Mouse (Mus musculus) megakaryocyte-erythroid progenitor cell, adult 5-6 weeks (primary cell): ENCODE data around the gene Rpap1. TPM values are rescaled to one million over a fixed set of nuclear protein-coding genes. Genes with fewer than 3 reads are reported as not detected.

Experiments used
- ATAC-seq: replicated peaks from 2 replicates; pipeline ENCODE4 v1.8.0; 2016; ENCODE audit warnings: mild to moderate bottlenecking, inconsistent platforms; ENCODE audit not compliant: severe bottlenecking, poor library complexity, low FRiP score, low TSS enrichment
- total RNA-seq, 2 experiments: library from RNA; stranded (forward) in 1 of 2; stranded (reverse) in 1 of 2; fragments of 200-1000, 215-1000 nt in 1 of 2; fragments of >200 nt in 1 of 2; fragmentation: Nextera tagmentation in 1 of 2; gene quantifications; 2 replicates each; pipeline ENCODE4 v1.2.3; 2014 to 2017

Rpap1 gene
- 22.5 and 24.4 TPM in 2 replicates for total RNA-seq (2014; fragmentation: Nextera tagmentation)
- total RNA-seq (2017) = 5.0 and 9.1 TPM in 2 replicates

DNA sequence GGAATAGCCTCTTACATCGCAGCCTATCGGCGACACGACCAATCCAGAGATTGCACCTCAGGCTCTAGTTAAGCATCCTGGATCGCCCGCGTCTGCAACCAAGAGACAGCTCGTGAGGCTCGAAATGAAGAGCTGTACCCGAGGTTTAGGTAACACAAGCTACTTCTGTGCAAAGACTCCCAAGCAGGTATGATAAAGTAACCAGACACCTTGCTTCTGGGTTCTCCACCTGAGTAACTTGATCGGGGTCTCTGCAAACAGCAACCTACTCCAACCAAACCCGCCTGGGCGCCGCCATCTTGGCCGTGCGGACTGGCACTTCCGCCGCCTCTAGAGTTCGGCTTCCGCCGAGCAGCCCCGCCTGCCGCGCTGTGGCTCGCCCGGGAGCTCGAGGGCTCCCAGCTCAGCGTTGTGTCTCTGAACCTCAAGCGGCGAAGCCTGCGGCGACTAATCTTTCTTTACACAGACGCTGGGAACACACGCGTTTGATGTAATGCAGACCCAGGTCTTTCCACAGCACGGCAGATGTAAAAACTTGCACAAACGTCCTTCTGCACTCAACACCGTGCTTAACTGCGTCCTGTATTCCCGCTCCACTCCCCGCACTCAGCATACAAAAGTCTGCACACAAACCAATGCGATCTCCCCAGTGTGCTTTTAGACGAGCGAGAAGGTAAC is at the start of gene Rpap1:
Gene Rpap1 (minus strand): TSS at position 332 of the 678 bp plus-strand sequence.
- peak; percentile 99 for ATAC-seq

DNA sequence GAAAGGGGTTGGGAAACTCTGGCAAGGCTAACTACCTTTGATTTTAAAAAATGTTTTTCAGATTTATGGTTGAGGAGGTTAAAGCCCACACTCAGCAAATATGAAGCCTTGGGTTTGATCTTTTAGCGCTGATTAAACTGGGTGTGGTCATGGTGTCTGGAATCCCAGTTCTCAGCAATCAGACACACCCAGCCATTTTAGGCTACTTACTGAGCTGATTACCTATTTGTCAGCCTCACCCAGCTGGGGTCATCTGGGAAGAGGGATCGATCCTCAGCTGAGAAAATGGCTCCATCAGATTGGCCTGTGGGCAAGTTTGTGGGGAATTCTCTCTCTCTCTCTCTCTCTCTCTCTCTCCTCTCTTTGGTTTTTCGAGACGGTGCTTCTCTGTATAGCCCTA is 46.9 kb upstream of the Rpap1 start:
- ATAC-seq = no peak

DNA sequence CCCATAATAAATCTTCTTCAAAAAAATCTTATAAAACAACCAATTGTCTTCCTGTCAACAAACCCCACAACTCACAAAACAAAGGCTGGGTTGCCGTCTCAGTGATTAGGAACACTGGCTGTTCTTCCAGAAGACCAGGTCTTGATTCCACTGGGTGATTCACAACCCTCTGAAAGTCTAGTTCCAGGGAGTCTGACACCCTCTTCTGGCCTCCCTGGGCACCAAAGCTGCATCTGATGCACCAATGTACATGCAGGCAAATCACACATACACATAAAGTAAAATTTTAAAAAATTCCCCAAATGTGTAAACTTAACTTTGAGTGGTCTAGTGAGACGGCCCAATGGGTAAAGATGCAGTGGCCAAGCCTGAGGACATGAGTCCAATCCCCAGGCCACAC is 43.2 kb upstream of the Rpap1 start:
- no peak for ATAC-seq

DNA sequence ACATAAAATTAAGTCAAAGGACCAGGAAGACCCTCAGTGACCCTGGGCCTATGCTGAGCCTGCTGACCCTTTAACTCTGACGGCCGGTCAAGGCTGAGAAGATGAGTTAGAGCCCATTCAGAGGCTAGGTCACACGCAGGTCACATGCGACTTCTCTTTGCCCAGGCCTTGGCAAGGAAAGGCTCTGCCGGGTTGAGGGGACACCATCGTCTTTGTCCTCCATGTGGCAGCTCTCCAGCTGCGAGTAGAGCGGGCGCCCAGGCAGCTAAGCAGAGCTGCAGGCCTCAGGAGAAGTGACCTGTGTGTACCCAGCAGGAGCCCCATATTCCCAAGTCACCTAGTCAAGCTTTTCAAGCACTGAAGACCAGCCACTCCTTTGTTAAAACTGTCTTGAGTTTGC is 33.8 kb upstream of the Rpap1 start:
- ATAC-seq = no peak

DNA sequence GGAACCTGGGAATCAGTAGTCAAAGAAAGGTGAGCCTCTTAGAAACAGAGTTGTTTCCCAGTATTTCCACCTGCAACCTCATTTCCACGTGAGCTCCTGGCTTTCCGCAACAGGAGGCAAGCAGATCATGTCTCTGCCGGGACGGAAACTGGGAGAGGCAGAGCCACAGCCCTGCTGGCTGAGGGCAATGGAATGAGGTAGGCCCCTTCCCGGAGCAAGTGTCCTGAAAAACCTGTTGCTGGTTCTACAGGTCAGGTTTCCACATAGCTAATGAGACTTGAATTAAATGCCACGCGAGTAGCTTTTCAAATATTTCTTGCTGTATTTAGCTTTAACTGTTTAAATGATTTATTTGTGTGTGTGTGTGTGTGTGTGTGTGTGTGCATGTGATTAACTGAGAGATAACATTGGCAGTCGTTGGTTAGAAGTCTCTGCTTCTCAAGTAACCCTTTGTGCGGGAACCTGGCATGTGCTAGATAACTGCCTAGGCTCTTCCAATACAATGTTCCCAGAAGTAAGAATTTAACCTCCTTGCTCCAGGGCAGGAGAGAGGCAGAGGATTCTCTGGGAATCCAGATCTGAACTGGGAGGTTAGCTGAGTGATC is 31.4 kb upstream of the Rpap1 start:
- ATAC-seq = no peak

DNA sequence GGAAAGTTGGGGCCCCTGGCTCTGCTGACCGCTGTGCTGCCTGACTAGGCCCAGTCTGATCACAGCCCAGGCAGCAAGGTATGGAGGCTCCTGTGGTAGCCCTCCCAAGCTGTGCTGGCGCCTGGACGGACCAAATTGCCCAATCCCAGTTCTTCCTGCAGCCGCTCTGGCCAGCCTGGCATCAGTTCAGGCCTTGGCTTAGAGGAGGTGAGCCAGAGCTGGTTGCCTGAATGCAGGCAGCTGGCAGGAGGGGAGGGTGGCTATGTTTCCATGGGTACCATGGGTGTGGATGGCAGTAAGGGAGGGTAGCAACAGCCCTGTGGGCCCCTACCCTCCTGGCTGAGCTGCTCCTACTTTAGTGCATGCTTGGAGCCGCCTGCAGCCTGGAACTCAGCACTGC is 29.7 kb upstream of the Rpap1 start:
- ATAC-seq = no peak

DNA sequence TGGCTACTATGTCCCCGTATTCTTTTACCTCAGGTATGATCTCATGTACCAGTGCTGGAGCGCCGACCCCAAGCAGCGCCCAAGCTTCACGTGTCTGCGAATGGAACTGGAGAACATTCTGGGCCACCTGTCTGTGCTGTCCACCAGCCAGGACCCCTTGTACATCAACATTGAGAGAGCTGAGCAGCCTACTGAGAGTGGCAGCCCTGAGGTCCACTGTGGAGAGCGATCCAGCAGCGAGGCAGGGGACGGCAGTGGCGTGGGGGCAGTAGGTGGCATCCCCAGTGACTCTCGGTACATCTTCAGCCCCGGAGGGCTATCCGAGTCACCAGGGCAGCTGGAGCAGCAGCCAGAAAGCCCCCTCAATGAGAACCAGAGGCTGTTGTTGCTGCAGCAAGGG is 29.3 kb upstream of the Rpap1 start:
- no peak for ATAC-seq

DNA sequence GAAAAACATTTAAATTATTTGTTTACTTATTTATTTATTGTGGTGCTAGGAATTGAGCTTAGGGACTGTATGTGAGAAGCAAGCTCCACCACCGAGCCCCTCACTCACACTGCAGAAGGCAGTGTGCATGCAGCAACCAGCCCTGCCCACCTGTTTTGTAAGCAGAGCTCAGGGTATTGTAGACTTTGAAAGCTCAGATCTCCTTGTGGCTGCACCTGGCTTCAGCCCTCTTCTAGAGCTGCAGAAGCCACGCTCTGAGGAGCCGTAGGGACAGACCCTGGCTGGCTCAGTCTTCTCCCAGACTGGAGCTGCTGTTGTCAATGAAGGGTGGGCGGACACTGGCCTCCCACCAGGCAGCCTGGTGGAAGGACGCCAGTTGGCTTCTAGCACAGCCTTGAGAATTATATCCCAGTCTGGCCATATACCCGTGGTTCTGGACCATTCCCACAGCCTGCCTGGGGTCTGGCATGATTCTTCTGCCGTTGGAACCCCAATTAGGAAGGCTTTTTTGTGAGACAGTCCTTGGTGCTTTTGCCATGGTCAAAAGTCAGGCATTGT is 27.1 kb upstream of the Rpap1 start:
- no peak for ATAC-seq

DNA sequence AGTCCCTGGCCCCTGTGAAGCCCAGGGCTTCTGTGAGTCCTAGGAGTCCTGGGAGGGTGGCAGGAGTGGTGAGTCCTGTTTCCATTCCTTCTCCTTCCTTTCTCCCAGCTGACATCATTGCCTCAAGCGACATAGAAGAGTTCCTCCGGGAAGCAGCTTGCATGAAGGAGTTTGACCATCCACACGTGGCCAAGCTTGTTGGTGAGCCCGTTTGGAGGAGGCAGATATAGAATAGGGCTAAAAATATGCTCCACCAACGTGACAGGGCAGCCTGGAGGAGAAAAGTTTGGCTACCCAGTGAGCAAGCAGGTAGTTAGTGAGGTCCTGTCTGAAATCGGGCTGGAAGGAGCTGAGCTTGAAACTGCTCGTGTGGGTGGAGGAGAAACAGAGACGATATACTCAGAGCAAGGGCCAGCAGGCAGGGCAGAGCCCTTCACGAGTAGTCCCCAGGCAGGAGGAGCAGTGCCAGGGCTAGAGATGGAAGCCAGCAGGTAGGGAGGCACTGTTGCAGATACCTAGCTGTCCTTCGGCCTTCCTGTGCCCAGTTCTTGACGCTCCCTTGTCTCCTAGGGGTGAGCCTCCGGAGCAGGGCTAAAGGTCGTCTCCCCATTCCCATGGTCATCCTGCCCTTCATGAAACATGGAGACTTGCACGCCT is 24.3 kb upstream of the Rpap1 start:
- ATAC-seq = no peak

DNA sequence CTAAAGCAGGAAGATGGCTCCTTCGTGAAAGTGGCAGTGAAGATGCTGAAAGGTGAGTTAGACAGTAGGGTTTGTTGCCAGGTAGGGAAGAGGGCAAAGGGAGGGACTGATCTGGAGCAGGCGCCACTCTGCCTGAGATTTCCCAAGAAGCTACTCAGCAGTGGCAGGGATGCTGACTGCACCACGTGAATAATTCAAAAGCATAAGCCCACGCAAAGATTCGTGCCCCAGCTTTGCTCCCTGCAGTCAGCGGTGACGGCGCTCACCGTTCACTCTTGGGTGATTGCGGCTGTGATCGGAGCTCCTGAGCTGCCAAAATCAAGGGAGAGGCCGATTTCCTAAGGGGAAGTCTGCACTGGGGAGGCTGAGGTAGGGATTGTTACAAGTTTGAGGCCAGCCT is 23.6 kb upstream of the Rpap1 start:
- ATAC-seq = no peak

DNA sequence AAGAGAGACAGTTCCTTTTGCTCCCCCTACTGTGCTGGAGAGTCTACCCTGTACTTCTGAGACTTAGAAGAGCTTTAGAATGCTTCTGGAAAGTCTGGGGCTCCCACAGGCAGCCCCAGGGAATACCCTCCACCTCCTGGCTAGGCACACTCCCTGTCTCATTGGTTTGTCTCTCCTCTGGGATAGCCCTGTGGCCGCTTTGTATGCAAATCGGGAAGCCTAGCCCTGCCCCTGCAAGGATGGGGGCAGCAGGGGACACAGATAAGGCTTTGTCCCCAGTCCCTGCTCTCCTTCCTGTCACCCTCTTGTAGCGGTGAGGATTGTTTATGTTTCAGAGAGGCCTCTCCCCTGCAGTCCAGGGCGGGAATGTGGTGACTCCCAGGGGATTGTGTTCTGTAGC is 21.5 kb upstream of the Rpap1 start:
- ATAC-seq = no peak

DNA sequence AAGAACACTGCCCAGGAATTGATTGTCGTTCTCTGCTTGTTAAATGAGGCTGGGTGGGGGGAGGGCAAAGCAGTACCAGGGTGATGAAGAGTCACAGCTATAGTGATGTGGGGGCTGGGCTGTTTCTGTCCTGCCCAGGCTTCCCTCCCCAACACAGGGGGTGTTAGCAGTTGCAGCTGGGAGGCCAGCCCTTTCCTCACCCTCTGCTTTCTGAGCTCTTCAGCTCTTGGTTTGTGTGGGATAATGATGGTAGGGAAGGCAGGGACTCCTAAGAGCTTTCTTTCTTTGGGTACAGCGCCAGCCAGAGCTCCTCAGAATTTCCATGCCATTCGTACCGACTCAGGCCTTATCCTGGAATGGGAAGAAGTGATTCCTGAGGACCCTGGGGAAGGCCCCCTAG is 21.1 kb upstream of the Rpap1 start:
- ATAC-seq = no peak

DNA sequence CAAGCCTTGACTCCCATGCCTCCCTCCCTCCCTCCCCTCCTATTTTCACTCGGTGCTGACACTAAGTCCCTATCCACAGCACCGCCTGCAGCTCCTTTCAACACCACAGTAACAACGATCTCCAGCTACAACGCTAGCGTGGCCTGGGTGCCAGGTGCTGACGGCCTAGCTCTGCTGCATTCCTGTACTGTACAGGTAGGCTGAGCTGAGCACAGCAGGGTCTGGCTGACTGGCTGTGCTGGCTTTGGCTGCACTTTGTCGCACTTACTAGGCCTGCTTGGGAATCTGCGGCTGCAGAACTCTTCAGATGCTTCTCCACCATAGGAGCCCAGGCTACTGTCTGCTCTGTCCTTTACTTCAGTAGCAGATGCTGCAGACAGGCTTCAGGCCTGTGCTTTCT is 18.2 kb upstream of the Rpap1 start:
- no peak for ATAC-seq

DNA sequence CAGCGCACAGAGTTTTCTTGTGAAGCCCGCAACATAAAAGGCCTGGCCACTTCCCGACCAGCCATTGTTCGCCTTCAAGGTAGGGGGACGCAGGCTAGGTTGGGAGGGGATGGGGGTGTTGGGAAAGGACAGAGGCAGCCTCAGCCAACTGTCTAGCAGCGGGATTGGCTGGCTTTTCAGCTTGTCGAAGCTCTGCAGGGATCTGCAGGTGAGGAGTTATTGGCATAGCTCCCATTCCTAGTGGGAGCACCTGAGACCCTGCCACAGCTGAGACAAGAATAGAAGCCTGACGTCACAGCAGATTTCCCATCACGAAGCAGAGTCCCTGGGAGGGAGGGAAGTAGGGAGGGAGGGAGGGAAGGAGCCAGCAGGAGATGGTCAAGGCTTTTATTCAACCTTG is 17.4 kb upstream of the Rpap1 start:
- no peak for ATAC-seq

DNA sequence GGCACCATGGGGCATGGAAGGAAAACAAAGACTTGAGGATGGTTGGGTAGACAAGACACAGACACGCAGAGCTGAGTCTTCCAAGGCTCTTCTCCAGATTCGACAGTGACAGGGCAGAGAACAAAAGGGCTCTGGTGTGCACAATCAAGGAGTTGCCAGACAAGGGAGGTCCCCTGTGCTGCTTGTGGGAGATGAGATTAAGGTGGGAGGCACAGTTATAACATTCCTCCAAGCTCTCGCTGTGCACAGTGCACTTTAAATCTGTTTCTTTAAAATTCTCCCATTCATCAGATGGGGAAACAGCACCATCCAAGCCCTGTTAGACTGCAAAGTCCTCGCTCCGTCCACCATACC is 16.9 kb upstream of the Rpap1 start:
- no peak for ATAC-seq

DNA sequence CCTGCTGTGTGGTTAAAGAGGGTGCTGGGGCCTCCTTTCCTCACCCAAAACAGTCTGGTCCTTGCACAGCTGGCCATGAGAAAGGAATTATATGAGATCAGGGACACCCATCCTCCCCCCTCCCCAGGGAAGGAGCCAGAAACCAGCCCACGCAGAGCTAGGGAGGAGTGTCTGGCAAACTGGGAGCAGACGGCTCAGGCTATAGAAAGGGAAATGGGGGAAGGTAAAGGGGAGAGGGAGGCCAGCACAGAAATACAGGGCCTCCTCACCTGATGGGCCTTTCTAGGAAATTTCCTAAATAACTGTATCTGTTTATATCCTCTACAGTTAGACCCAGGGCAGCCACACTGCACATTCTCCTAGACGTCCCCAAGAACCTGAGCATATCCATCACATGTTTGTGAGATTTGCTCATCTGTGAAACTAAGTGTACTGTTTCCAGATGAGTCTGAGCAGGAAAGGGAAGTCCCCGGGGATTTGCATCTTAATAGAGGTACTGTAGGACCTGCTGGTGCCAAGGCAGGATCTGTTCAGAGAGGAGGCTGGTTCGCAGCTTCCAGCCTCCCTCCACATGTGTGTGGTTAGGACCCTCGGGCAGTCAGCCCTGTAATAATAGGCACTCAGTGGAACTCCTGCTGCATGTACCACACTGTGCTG is 16.4 kb upstream of the Rpap1 start:
- no peak for ATAC-seq

DNA sequence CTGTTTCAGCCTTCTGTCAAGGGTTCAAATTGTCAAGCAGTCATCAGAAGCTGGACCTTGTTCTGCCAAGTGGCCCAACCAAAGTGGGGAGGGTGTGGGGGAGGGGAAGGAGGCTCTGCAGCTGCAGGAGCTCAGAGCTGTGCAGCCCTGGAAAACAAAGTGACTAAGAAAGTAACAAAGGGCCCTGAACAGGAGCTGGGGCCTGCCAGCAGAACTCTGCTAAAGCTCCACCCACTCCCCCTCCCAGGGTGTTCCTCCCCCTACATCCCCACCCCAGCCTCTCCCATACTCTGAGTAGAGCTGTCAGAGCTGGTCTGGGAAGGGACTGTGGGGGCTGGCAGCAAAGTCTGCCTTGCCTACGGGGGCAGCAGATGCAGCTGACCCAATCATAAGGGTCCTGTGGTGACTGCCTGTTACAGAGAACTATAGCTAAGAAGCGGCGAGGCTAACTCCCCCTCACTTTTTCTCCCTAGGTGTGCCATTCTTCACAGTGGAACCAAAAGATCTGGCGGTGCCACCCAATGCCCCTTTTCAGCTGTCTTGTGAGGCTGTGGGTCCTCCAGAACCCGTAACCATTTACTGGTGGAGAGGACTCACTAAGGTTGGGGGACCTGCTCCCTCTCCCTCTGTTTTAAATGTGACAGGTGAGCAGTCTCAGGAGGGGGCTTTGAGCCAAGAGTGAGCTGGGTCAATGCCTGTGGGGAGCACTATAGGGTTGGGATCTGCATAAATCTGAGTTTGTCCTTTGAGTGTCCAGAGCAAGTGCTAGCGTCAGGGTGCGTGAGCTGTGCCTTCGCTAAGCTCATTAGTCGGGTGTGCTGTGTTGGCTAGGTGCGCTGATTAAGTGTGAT is 15.7 kb upstream of the Rpap1 start:
- no peak for ATAC-seq

DNA sequence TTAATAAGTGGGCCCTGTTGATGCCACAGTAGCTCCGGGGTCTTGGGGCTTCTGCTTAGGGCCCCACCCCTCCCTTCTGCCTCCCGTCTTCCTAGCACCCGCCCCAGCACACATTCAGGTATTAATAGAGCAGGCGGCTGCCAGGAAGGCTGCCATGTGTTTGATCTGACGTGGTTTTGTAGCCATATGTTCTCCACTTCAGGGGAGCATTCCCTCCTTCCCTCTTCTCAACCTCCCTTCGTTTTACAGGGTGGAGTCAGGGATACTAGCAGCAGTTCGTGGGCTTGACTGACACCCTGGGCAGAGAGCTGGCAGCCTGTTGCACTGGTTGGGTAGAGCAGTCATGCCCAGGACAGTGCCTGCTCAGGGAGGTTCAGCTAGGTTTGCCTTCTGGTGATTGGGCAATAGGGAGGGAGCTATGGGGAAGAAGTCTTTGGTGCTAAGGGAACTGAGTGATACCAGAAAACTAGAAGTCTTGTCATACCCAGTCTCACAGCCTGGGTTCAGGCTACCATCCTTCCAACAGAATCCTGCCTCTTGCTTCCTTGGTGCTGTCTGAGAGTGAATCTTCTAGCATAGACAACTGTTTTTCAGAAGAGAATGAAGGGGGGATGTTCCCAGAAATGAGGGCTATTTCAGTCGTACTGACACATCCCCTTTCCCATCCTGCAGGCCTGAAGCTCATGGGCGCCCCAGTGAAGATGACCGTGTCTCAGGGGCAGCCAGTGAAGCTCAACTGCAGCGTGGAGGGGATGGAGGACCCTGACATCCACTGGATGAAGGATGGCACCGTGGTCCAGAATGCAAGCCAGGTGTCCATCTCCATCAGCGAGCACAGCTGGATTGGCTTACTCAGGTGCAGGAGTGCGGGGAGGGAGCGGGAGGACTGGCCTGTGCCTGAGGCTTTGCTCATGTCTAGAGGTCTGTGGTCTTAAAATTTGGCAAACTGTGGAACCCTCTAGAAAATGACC is 13.8 kb upstream of the Rpap1 start:
- ATAC-seq = no peak
